Mouse (Mus musculus) myocyte (in vitro differentiated cells): ENCODE measurements around the gene Itpr1. TPM values are rescaled to one million over a fixed set of nuclear protein-coding genes. Genes with fewer than 3 reads are reported as not detected.

Source experiments
- H3K27me3 ChIP-seq: one replicate; pipeline ENCODE4 v1.6.1; 2011; ENCODE audit not compliant: control insufficient read depth, insufficient read depth, insufficient read length
- H3K36me3 ChIP-seq: one replicate; pipeline ENCODE4 v1.6.1; 2011; ENCODE audit not compliant: control insufficient read depth, insufficient read depth
- H3K4me2 ChIP-seq: one replicate; pipeline ENCODE4 v1.6.1; 2011; ENCODE audit warnings: low read depth, control low read depth
- H3K4me3 ChIP-seq: one replicate; pipeline ENCODE4 v1.5.1; 2011; ENCODE audit warnings: mild to moderate bottlenecking, control low read depth, moderate library complexity
- H3K79me2 ChIP-seq: one replicate; pipeline ENCODE4 v1.6.1; 2011; ENCODE audit not compliant: control insufficient read depth, insufficient read depth
- H3ac ChIP-seq: one replicate; pipeline ENCODE4 v1.6.1; 2011; ENCODE audit not compliant: control insufficient read depth, insufficient read length
- CEBPB ChIP-seq: IDR thresholded peaks from 2 replicates; pipeline ENCODE4 v1.6.1; 2011; ENCODE audit warnings: mild to moderate bottlenecking, moderate library complexity; ENCODE audit not compliant: poor library complexity, insufficient read depth, severe bottlenecking
- E2F4 ChIP-seq: IDR thresholded peaks from one replicate; pipeline ENCODE4 v1.6.1; 2011; ENCODE audit warnings: mild to moderate bottlenecking, control low read depth, moderate library complexity; ENCODE audit not compliant: insufficient read depth
- MAX ChIP-seq: IDR thresholded peaks from one replicate; pipeline ENCODE4 v1.6.1; 2011; ENCODE audit warnings: low read depth, mild to moderate bottlenecking, control low read depth
- MYOD1 ChIP-seq, 3 experiments: IDR thresholded peaks; one replicate each; pipeline ENCODE4 v1.6.1; 2011; ENCODE audit warnings: control low read depth in 2 of 3, low read depth in 2 of 3, mild to moderate bottlenecking in 2 of 3, moderate library complexity in 1 of 3; ENCODE audit not compliant: insufficient read length in 2 of 3, control insufficient read depth in 1 of 3
- MYOG ChIP-seq, 3 experiments: IDR thresholded peaks; one replicate each; pipeline ENCODE4 v1.6.1; 2011; ENCODE audit warnings: control low read depth in 2 of 3, low read depth in 2 of 3, mild to moderate bottlenecking in 2 of 3; ENCODE audit not compliant: insufficient read length in 2 of 3, control insufficient read depth in 1 of 3, insufficient read depth in 1 of 3
- POLR2A ChIP-seq: IDR thresholded peaks from one replicate; pipeline ENCODE4 v1.6.1; 2011; ENCODE audit warnings: low read depth, mild to moderate bottlenecking, control low read depth, moderate library complexity; ENCODE audit not compliant: insufficient read length
- POLR2AphosphoS2 ChIP-seq: IDR thresholded peaks from one replicate; pipeline ENCODE4 v1.6.1; 2011; ENCODE audit warnings: low read depth, control low read depth; ENCODE audit not compliant: insufficient read length
- REST ChIP-seq: IDR thresholded peaks from one replicate; pipeline ENCODE4 v1.6.1; 2011; ENCODE audit warnings: mild to moderate bottlenecking, control low read depth, moderate library complexity; ENCODE audit not compliant: insufficient read depth, insufficient read length
- SRF ChIP-seq: IDR thresholded peaks from one replicate; pipeline ENCODE4 v1.6.1; 2011; ENCODE audit warnings: low read depth; ENCODE audit not compliant: control insufficient read depth, insufficient read length
- TCF12 ChIP-seq: IDR thresholded peaks from one replicate; pipeline ENCODE4 v1.6.1; 2011; ENCODE audit warnings: mild to moderate bottlenecking, control low read depth; ENCODE audit not compliant: poor library complexity, insufficient read depth, severe bottlenecking
- TCF3 ChIP-seq: IDR thresholded peaks from one replicate; pipeline ENCODE4 v1.6.1; 2011; ENCODE audit warnings: low read depth, control low read depth; ENCODE audit not compliant: insufficient read length
- USF1 ChIP-seq: IDR thresholded peaks from one replicate; pipeline ENCODE4 v1.6.1; 2011; ENCODE audit warnings: low read depth, mild to moderate bottlenecking, control low read depth, moderate library complexity
- polyA plus RNA-seq: library from polyadenylated mRNA; unstranded; fragments of >200 nt; fragmentation: generic; extraction: Trizol; gene quantifications from one replicate; pipeline ENCODE4 v1.2.1, GENCODE M21; 2012; ENCODE audit warnings: missing spikeins

Itpr1 gene
- polyA plus RNA-seq, 1 experiment = 3.1 TPM

- Histone ChIP-seq H3K4me2 (no peak overlapping the region), H3K27me3 (no peaks in the 10 kb centered on the region), H3ac (no peak overlapping the region), H3K79me2 (no peaks in the 10 kb centered on the region), H3K4me3 (no peak overlapping the region), H3K36me3 (no peaks in the 10 kb centered on the region)
- TF ChIP-seq REST = no peak
- no peak for TF ChIP-seq POLR2AphosphoS2
- TF ChIP-seq TCF3 = no peak
- TF ChIP-seq SRF = no peak
- TF ChIP-seq MAX = no peak
- TF ChIP-seq CEBPB = no peak
- no peak for TF ChIP-seq USF1
- no peak for TF ChIP-seq POLR2A
- no peak for TF ChIP-seq MYOD1 (IDR thresholded peaks at IDR 0.05; ENCODE audit: control insufficient read depth in 1 of 3, insufficient read length in 2 of 3, low read depth in 2 of 3)
- no peak for TF ChIP-seq MYOG (IDR thresholded peaks at IDR 0.05; ENCODE audit: control insufficient read depth in 1 of 3, insufficient read depth in 1 of 3, insufficient read length in 2 of 3, low read depth in 2 of 3)
- TF ChIP-seq TCF12 = no peak
- no peak for TF ChIP-seq E2F4
Measured at GRCm38 (mm10) chr6:108545464-108545863, 332.6 kb downstream of the Itpr1 start.

- no peak for TF ChIP-seq POLR2AphosphoS2
- TF ChIP-seq REST = no peak
- TF ChIP-seq USF1 = no peak
- TF ChIP-seq TCF12 = no peak
- no peak for TF ChIP-seq E2F4
- Histone ChIP-seq H3K4me3 (no peak overlapping the region), H3K4me2 (no peak overlapping the region), H3ac (no peak overlapping the region), H3K79me2 (no peaks in the 10 kb centered on the region), H3K27me3 (no peaks in the 10 kb centered on the region), H3K36me3 (no peaks in the 10 kb centered on the region)
Measured at GRCm38 (mm10) chr6:108548413-108548812, 335.5 kb downstream of the Itpr1 start.

- Histone ChIP-seq H3ac (no peak overlapping the region), H3K4me2 (no peak overlapping the region), H3K4me3 (no peak overlapping the region), H3K27me3 (no peaks in the 10 kb centered on the region), H3K79me2 (no peaks in the 10 kb centered on the region), H3K36me3 (no peaks in the 10 kb centered on the region)
- TF ChIP-seq SRF (no peak), CEBPB (no peak), REST (no peak), MAX (no peak), POLR2A (no peak), MYOD1 (IDR thresholded peaks at IDR 0.05; ENCODE audit: control insufficient read depth in 1 of 3, insufficient read length in 2 of 3, low read depth in 2 of 3) (no peak), USF1 (no peak), MYOG (IDR thresholded peaks at IDR 0.05; ENCODE audit: control insufficient read depth in 1 of 3, insufficient read depth in 1 of 3, insufficient read length in 2 of 3, low read depth in 2 of 3) (no peak), E2F4 (no peak), TCF12 (no peak), TCF3 (no peak), POLR2AphosphoS2 (no peak)
Measured at GRCm38 (mm10) chr6:108549495-108549935, 336.6 kb downstream of the Itpr1 start.

- H3K79me2 ChIP-seq = no peaks in the 10 kb centered on the region
- H3K36me3 ChIP-seq = no peaks in the 10 kb centered on the region
- TF ChIP-seq SRF (no peak), POLR2AphosphoS2 (no peak), TCF12 (no peak), TCF3 (no peak), POLR2A (no peak)
- no peak overlapping the region for H3K4me2 ChIP-seq
- no peak overlapping the region for H3ac ChIP-seq
- H3K4me3 ChIP-seq = no peak overlapping the region
- H3K27me3 ChIP-seq = no peaks in the 10 kb centered on the region
Measured at GRCm38 (mm10) chr6:108551725-108552620, 339.1 kb downstream of the Itpr1 start.

GRCm38 (mm10) chr6:108553013-108553412 lies 340.1 kb downstream of the Itpr1 start:
- Histone ChIP-seq H3K4me2 (no peak overlapping the region), H3K4me3 (no peak overlapping the region), H3ac (no peak overlapping the region), H3K36me3 (no peaks in the 10 kb centered on the region), H3K27me3 (no peaks in the 10 kb centered on the region), H3K79me2 (no peaks in the 10 kb centered on the region)
- no peak for TF ChIP-seq TCF12
- no peak for TF ChIP-seq MYOG (IDR thresholded peaks at IDR 0.05; ENCODE audit: control insufficient read depth in 1 of 3, insufficient read depth in 1 of 3, insufficient read length in 2 of 3, low read depth in 2 of 3)
- no peak for TF ChIP-seq USF1
- no peak for TF ChIP-seq MYOD1 (IDR thresholded peaks at IDR 0.05; ENCODE audit: control insufficient read depth in 1 of 3, insufficient read length in 2 of 3, low read depth in 2 of 3)
- TF ChIP-seq TCF3 = no peak
- TF ChIP-seq POLR2A = no peak
